Mouse (Mus musculus): ENCODE results near the gene Tceal9. TPM values are rescaled to one million over a fixed set of nuclear protein-coding genes. Genes with fewer than 3 reads are reported as not detected.

The Tceal9 gene
- 191 and 202 TPM in 2 replicates for polyA plus RNA-seq (2015; fragmentation: Nextera tagmentation; extraction: Ambion mirVana)

DNA sequence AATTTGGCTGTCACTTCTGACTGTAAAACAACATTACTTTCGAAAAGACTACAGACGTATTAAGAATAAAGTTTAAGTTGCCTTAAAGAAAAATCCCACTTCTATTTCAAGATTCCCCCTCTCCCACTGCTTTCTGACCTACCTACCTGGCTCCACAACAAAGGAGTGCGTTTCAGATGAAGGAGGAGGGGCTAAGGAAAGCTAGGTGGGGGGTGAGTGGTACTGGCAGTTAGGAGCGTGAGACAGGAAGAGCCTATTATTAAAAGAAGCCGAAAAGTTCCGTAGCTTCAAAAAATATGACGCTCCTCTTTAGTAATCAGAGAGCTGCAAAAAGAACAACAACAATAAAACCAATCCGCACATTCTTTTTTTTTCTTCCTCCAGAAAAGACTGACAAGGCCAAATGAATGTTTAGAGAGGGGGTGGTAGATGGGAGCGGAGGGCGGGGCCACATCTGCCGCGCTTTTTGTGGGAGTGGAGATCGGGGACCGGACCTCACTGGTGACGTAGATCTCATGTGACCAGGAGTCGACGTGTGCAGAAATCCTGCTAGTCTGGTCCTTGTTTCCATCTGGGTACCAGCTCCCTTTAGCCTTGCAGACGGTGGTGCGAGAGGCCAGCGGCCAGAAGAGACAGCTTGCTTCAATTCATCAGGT, at the start of gene Tceal9:
TSS of gene Tceal9 (plus strand) at position 506 of the 656 bp plus-strand sequence.

DNA sequence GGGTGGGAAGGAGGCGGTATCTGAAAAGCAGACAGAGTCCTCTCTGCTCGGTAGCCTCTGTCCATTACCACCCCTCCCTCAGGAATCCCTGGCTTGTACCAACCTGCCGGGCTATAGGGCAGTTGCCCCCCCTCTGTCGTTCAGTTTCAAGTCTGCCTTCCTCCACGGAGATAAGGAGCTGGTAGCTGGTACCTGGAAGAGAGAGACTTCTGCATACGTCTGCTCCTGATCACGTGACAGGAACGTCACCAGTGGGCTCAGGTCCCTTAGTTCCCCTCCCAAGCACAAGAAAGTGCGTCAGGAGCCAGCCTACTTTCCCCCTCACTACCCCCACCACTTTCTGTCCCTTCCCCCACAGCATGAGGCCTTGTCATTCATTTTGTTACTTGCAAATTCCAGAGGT, 41.2 kb upstream of the Tceal9 start, which contains the start of gene Tceal5:
TSS of gene Tceal5 (minus strand) at position 213 of the 403 bp plus-strand sequence.

DNA sequence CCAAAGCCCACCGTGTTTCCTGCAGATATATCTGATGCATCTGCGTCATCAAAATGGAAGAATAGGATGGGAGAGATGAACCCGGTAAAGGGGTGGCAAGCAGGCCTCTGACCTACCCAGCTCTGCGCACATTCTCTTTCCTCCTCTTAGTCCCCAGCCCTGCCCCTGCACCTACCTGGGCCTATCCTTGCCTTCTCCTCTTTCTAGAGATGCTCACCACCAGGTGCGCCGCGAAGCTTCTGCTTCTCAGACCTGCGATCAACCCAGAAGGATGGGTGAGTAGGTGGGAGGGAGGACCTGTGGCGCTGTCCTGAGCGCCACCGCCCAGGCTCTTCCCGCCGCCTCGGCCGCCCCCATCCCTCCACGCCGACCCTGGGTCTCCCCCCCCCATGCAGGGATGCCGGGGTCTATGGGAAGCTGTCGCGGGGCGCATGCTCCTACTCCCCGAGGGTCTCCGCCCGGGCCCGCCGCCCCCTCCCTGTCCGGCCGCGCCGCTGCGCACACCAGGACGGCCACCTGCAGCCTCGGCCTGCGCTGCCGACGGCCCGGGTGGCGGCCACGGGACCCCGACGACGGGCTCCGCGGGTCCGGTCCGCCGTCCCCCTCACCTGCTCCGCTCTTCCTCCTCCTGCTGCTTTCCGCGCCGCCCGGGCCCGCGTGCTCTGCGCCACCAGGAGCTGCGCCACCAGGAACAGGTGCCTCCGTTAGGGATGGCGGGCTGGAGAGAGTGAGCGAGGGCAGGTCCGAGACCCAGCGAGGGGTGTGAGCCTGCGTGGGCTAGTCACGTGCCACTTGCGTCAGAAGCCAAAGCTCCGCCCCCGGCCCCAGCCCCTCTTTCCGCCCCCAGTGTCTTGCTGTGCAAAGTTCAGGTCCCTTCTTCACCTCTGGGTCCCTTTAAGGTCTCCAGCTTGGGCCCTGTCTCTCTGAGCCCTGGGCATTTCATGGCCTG, 29.9 kb upstream of the Tceal9 start, which contains the start of the genes Tceal7 and Bex1:
TSS of gene Tceal7 (plus strand) at position 51 of the 949 bp plus-strand sequence.
TSS of gene Bex1 (minus strand) at position 785 of the 949 bp plus-strand sequence.

GRCm38 (mm10) chrX:136269743-136270392, 25.0 kb downstream of the Tceal9 start, which contains the start of gene Bex3:
Gene Bex3, plus strand, starts transcription at chrX:136270253.

Other genes with a start within 250 kb of the Tceal9 start
- 10.1 and 12.9 TPM in 2 replicates for gene Arxes1, start 211.7 kb upstream of the Tceal9 start, polyA plus RNA-seq (2015; fragmentation: Nextera tagmentation; extraction: Ambion mirVana)
- gene Bex2, start 176.8 kb upstream of the Tceal9 start, polyA plus RNA-seq (2015; fragmentation: Nextera tagmentation; extraction: Ambion mirVana) = 8.3 and 8.5 TPM in 2 replicates
- 0.22 and 0.27 TPM in 2 replicates for gene Nxf3, start 159.8 kb upstream of the Tceal9 start, polyA plus RNA-seq (2015; fragmentation: Nextera tagmentation; extraction: Ambion mirVana)
- gene Bex4, start 106.1 kb upstream of the Tceal9 start, polyA plus RNA-seq (2015; fragmentation: Nextera tagmentation; extraction: Ambion mirVana) = 73.2 and 98.4 TPM in 2 replicates
- gene Tceal8, start 72.7 kb upstream of the Tceal9 start, polyA plus RNA-seq (2015; fragmentation: Nextera tagmentation; extraction: Ambion mirVana) = 86.9 and 103 TPM in 2 replicates
- gene Tceal5, start 41.2 kb upstream of the Tceal9 start, polyA plus RNA-seq (2015; fragmentation: Nextera tagmentation; extraction: Ambion mirVana) = 0.81 and 1.5 TPM in 2 replicates
- gene Tceal7, start 30.3 kb upstream of the Tceal9 start, polyA plus RNA-seq (2015; fragmentation: Nextera tagmentation; extraction: Ambion mirVana) = 0.22 TPM in 1 of 2 replicates, not detected in the other
- 2.7 and 3.8 TPM in 2 replicates for gene Bex1, start 29.6 kb upstream of the Tceal9 start, polyA plus RNA-seq (2015; fragmentation: Nextera tagmentation; extraction: Ambion mirVana)
- 143 and 151 TPM in 2 replicates for gene Bex3, start 25.2 kb downstream of the Tceal9 start, polyA plus RNA-seq (2015; fragmentation: Nextera tagmentation; extraction: Ambion mirVana)